Mouse (Mus musculus): ENCODE measurements around the gene Scamp5.

DNA sequence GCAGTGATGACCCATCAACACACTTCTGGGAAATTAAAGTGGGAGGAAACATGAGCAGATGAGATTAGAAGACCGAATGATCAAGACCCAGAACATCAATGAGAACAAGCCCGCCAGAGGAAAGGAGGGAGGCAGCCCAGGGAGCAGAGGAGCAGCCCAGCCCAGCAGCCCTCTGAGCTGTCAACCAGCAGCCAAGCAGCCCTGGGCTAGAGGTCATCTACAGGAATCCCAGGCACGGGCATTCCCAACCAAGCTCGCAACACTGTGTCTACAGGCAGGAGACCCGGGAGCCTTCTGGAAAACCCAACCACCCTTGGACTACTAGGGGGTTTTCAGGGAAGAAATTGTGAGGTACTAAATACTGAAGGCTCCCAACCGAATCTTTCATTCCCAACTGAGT lies 43.8 kb downstream of the Scamp5 start:
- TF ChIP-seq POLR2A (IDR thresholded peaks at IDR 0.05; ENCODE audit: extremely low read depth, insufficient read depth, low read length) (no peak), CTCF (IDR thresholded peaks at IDR 0.05; ENCODE audit: low read depth, low read length) (no peak)
